Mouse (Mus musculus) mature B cell (primary cell): ENCODE data around the gene Gm7102.
"Not testable (repeated sequence)": the region's sequence is repeated elsewhere in the genome, so short reads cannot be mapped to it uniquely, and the experiment has no call there.

Experiments used
- in situ Hi-C: fragments of 300-500 bp; cut with MboI; formaldehyde crosslinking; loops from 2 replicates; pipeline ENCODE4 v1.14.3; 2019

Gm7102 gene

GRCm38 (mm10) chr19:61175756-61176324 is at the start of gene Gm7102:
Gene Gm7102 (minus strand): TSS chr19:61176309.
- in situ Hi-C loops = no loop called here

- in situ Hi-C loops = loop anchor here (5.0 kb wide), 1 partner anchor 37 kb away; no protein-coding TSS in a partner anchor
These were observed 48.8 kb upstream of the Gm7102 start for GRCm38 (mm10) chr19:61224678-61225525.

- in situ Hi-C loops = no loop called here
These were observed 47.7 kb upstream of the Gm7102 start for GRCm38 (mm10) chr19:61223706-61224328.

GRCm38 (mm10) chr19:61207506-61207905 is 31.4 kb upstream of the Gm7102 start:
- in situ Hi-C loops = not testable (repeated sequence)

GRCm38 (mm10) chr19:61199836-61200235 is 23.7 kb upstream of the Gm7102 start:
- in situ Hi-C loops = loop anchor here (5.0 kb wide), 1 partner anchor 67 kb away; no protein-coding TSS in a partner anchor

GRCm38 (mm10) chr19:61199316-61199715 is 23.2 kb upstream of the Gm7102 start:
- in situ Hi-C loops = loop anchor here (5.0 kb wide), 1 partner anchor 68 kb away; no protein-coding TSS in a partner anchor

- in situ Hi-C loops = not testable (repeated sequence)
These were observed 7.5 kb upstream of the Gm7102 start, which contains the start of gene Gm6020 for GRCm38 (mm10) chr19:61183590-61183989. Gene Gm6020 (plus strand): TSS chr19:61183890.

GRCm38 (mm10) chr19:61151701-61152420 is 24.2 kb downstream of the Gm7102 start:
- in situ Hi-C loops = no loop called here

- in situ Hi-C loops = no loop called here
These were observed 24.8 kb downstream of the Gm7102 start for GRCm38 (mm10) chr19:61151372-61151700.

GRCm38 (mm10) chr19:61141299-61141698 is 34.8 kb downstream of the Gm7102 start:
- in situ Hi-C loops = no loop called here

- in situ Hi-C loops = no loop called here
These were observed 35.5 kb downstream of the Gm7102 start, which contains the start of gene Zfp950 for GRCm38 (mm10) chr19:61140342-61141206. Gene Zfp950 (minus strand): TSS chr19:61140840.

- in situ Hi-C loops = no loop called here
These were observed 37.5 kb downstream of the Gm7102 start for GRCm38 (mm10) chr19:61138655-61139054.

- in situ Hi-C loops = no loop called here
These were observed 45.0 kb downstream of the Gm7102 start for GRCm38 (mm10) chr19:61131096-61131495.
